Mouse (Mus musculus): ENCODE measurements around the gene Galns. TPM values are rescaled to one million over a fixed set of nuclear protein-coding genes. Genes with fewer than 3 reads are reported as not detected.

The Galns gene
- total and polyA plus RNA-seq, 3 experiments: 16.4 to 25.6 (median 25.6) TPM

DNA sequence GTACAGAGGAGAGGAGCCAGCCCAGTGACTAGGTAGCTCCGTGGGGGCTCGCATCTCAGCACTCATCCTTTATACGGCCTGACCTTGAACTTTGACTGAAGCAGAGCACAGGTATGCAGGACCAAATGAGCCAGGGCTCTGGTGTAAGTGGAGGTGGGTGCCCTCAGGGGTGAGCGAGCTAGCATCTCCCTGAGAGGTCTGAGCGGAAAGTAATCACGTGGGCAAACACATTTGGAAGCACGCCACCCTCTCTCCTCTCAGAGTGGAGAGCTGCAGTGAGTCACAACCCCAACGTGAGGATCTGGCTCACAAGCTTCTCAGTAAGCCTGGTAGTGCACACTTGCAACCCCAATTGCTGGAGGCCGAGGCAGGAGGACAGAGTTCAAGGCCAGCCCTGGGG lies 30.8 kb upstream of the Galns start:
- Histone ChIP-seq H3K4me2 (ENCODE audit: insufficient read depth, low read depth, poor library complexity, severe bottlenecking) (no peak overlapping the region), H3K4me3 (replicated peaks in 1 of 3; ENCODE audit: low read depth in 2 of 3, low read length in 2 of 3, poor library complexity in 1 of 3) (no peak overlapping the region), H3K27ac (ENCODE audit: insufficient read depth, low read depth) (no peak overlapping the region), H3K79me2 (replicated peaks; ENCODE audit: control insufficient read depth, extremely low read depth, insufficient read depth, poor library complexity, severe bottlenecking) (no peaks in the 10 kb centered on the region), H3K27me3 (replicated peaks) (no peaks in the 10 kb centered on the region), H3K9me3 (replicated peaks; ENCODE audit: low read length) (no peaks in the 10 kb centered on the region), H3K9ac (ENCODE audit: insufficient read depth, low read depth) (no peak overlapping the region), H3K4me1 (ENCODE audit: control insufficient read depth in 1 of 2, insufficient read depth in 2 of 2) (peaks cover 0 to 27% of the 10 kb centered on the region in 2 experiments; a peak in 2 of 4 replicates), H3K36me3 (replicated peaks in 1 of 2; ENCODE audit: control insufficient read depth in 1 of 2, insufficient read depth in 1 of 2, low read length in 1 of 2) (peaks cover 86 to 100% of the 10 kb centered on the region in 2 experiments)
- DNase-seq (ENCODE audit: extremely low read depth): no peak
- dilution Hi-C loops (cut with MboI; ENCODE audit: extremely low pct_ligation_motif_present, extremely low pct_unique_long_range_greater_than_20kb, low sequenced_read_pairs) (no loop called here), in situ Hi-C loops (cut with MboI; ENCODE audit: low pct_ligation_motif_present, low pct_unique_long_range_greater_than_20kb, low sequenced_read_pairs) (no loop called here)
- TF ChIP-seq MEF2A (IDR thresholded peaks at IDR 0.05; ENCODE audit: borderline replicate concordance, low read depth, low read length) (no peak), NELFE (IDR thresholded peaks at IDR 0.05; ENCODE audit: low read depth, low read length) (no peak), IRF4 (IDR thresholded peaks at IDR 0.05; ENCODE audit: low read depth, low read length) (no peak), JUN (IDR thresholded peaks at IDR 0.05; ENCODE audit: insufficient read depth, low read depth, low read length) (no peak), ZMIZ1 (IDR thresholded peaks at IDR 0.05; ENCODE audit: low read depth, low read length) (no peak), PAX5 (IDR thresholded peaks at IDR 0.05; ENCODE audit: low read length) (no peak), ELF1 (IDR thresholded peaks at IDR 0.05; ENCODE audit: low read depth, low read length) (no peak), MAFK (IDR thresholded peaks at IDR 0.05; ENCODE audit: insufficient replicate concordance, low read length) (no peak), MXI1 (IDR thresholded peaks at IDR 0.05; ENCODE audit: low read depth, low read length) (no peak)

DNA sequence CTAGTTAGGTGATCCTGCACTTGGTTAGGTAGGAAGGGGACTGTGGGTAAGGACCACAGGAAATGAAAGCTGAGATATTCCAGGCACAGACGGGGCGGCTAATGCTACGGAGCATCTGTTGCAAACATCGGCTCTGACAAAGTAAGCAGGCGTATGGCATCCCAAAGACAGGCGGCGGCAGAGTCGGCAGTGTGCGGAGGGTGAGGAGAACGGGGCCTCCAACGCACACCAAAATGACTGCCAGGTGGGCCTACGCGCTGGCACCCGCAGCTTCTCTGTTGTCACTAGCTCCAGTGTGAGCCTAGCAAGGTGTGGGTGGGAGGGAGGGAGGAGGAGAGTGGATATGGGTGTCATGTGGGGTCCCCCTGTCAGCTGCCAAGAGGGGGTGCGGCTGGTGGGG lies 30.1 kb upstream of the Galns start:
- H3K4me2 ChIP-seq (ENCODE audit: insufficient read depth, low read depth, poor library complexity, severe bottlenecking): no peak overlapping the region
- no peak overlapping the region for H3K4me3 ChIP-seq (replicated peaks in 1 of 3; ENCODE audit: low read depth in 2 of 3, low read length in 2 of 3, poor library complexity in 1 of 3)
- peaks cover 0 to 23% of the 10 kb centered on the region in 2 experiments; a peak in 2 of 4 replicates for H3K4me1 ChIP-seq (ENCODE audit: control insufficient read depth in 1 of 2, insufficient read depth in 2 of 2)
- no peak overlapping the region for H3K9ac ChIP-seq (ENCODE audit: insufficient read depth, low read depth)
- no peak overlapping the region for H3K27ac ChIP-seq (ENCODE audit: insufficient read depth, low read depth)
- no peaks in the 10 kb centered on the region for H3K79me2 ChIP-seq (replicated peaks; ENCODE audit: control insufficient read depth, extremely low read depth, insufficient read depth, poor library complexity, severe bottlenecking)
- TF ChIP-seq JUN (IDR thresholded peaks at IDR 0.05; ENCODE audit: insufficient read depth, low read depth, low read length) (no peak), ZNF384 (IDR thresholded peaks at IDR 0.05; ENCODE audit: low read depth, low read length) (no peak), GABPA (IDR thresholded peaks at IDR 0.05; ENCODE audit: insufficient replicate concordance, low read depth, low read length) (no peak), MAZ (IDR thresholded peaks at IDR 0.05; ENCODE audit: low read depth, low read length) (no peak), USF2 (conservative IDR thresholded peaks at IDR 0.05; ENCODE audit: low read depth, low read length) (no peak), ZMIZ1 (IDR thresholded peaks at IDR 0.05; ENCODE audit: low read depth, low read length) (no peak), SMC3 (IDR thresholded peaks at IDR 0.05; ENCODE audit: low read depth, low read length) (no peak), IRF4 (IDR thresholded peaks at IDR 0.05; ENCODE audit: low read depth, low read length) (no peak), PAX5 (IDR thresholded peaks at IDR 0.05; ENCODE audit: low read length) (no peak), TBP (conservative IDR thresholded peaks at IDR 0.05; ENCODE audit: low read depth, low read length) (no peak), E2F4 (IDR thresholded peaks at IDR 0.05; ENCODE audit: insufficient replicate concordance, low read depth, low read length) (no peak), USF1 (IDR thresholded peaks at IDR 0.05; ENCODE audit: low read depth, low read length) (no peak), MAX (IDR thresholded peaks at IDR 0.05; ENCODE audit: low read length) (no peak), JUND (conservative IDR thresholded peaks at IDR 0.05; ENCODE audit: low read depth, low read length) (no peak), MEF2A (IDR thresholded peaks at IDR 0.05; ENCODE audit: borderline replicate concordance, low read depth, low read length) (no peak), MXI1 (IDR thresholded peaks at IDR 0.05; ENCODE audit: low read depth, low read length) (no peak), MYC (IDR thresholded peaks at IDR 0.05; ENCODE audit: low read depth, low read length) (no peak), KAT2A (IDR thresholded peaks at IDR 0.05; ENCODE audit: insufficient replicate concordance, low read length) (no peak), MAFK (IDR thresholded peaks at IDR 0.05; ENCODE audit: insufficient replicate concordance, low read length) (no peak), ELF1 (IDR thresholded peaks at IDR 0.05; ENCODE audit: low read depth, low read length) (no peak)
- dilution Hi-C loops (cut with MboI; ENCODE audit: extremely low pct_ligation_motif_present, extremely low pct_unique_long_range_greater_than_20kb, low sequenced_read_pairs): no loop called here
- peaks cover 86 to 100% of the 10 kb centered on the region in 2 experiments for H3K36me3 ChIP-seq (replicated peaks in 1 of 2; ENCODE audit: control insufficient read depth in 1 of 2, insufficient read depth in 1 of 2, low read length in 1 of 2)
- DNase-seq (ENCODE audit: extremely low read depth): no peak
- H3K27me3 ChIP-seq (replicated peaks): no peaks in the 10 kb centered on the region
- in situ Hi-C loops (cut with MboI; ENCODE audit: low pct_ligation_motif_present, low pct_unique_long_range_greater_than_20kb, low sequenced_read_pairs): no loop called here
- no peaks in the 10 kb centered on the region for H3K9me3 ChIP-seq (replicated peaks; ENCODE audit: low read length)
